ENCODE assay signal across 22 mouse cellular contexts in genomic region chr17:71037188-71037587, GRCm38 (mm10).
"Had no signal": no experiment of that assay in that cellular context is flagged by ENCODE, and none has a peak within 500 bp of the region (broad histone marks: within the 10 kb centered on the region; RNA-seq: fewer than 3 reads in every experiment).

No protein-coding gene starts in this region.

- ATAC-seq: forebrain, embryonic 16.5 days; hindbrain, embryonic 16.5 days; inflammation-experienced regulatory T-cells, adult 6 months; intestine, embryonic 15.5 days; intestine, postnatal 0 days; liver, embryonic 12.5 days had no signal

- DNase-seq: gastrocnemius, postnatal 14 days; heart, adult 18-20 months; heart, postnatal 10 days; kidney, adult 18-20 months; kidney, adult 8-10 months; kidney, postnatal 10 days; kidney, postnatal 36 days had no signal

- H3K36me3 ChIP-seq: hindbrain, embryonic 10.5 days; hindbrain, embryonic 12.5 days; intestine, embryonic 15.5 days; limb, embryonic 13.5 days; limb, embryonic 15.5 days; liver, embryonic 12.5 days had no signal

- H3K4me3 ChIP-seq: heart, embryonic 10.5 days; heart, embryonic 12.5 days; hindbrain, embryonic 10.5 days; hindbrain, embryonic 12.5 days; intestine, embryonic 15.5 days; layer of hippocampus, adult 2 months; left cerebral cortex, adult 2 months; limb, embryonic 13.5 days; limb, embryonic 15.5 days; liver, embryonic 12.5 days had no signal

- H3K27ac ChIP-seq: heart, embryonic 10.5 days; hindbrain, embryonic 10.5 days; hindbrain, embryonic 12.5 days; hindbrain, embryonic 14.5 days; intestine, embryonic 15.5 days; layer of hippocampus, adult 2 months; left cerebral cortex, adult 2 months; limb, embryonic 13.5 days; limb, embryonic 15.5 days; liver, embryonic 12.5 days had no signal

- H3K4me2 ChIP-seq: heart, embryonic 12.5 days; hindbrain, embryonic 12.5 days; hindbrain, embryonic 14.5 days; intestine, embryonic 15.5 days; limb, embryonic 13.5 days; limb, embryonic 15.5 days; liver, embryonic 12.5 days had no signal

- H3K27me3 ChIP-seq: heart, embryonic 12.5 days; hindbrain, embryonic 12.5 days; intestine, embryonic 15.5 days; limb, embryonic 13.5 days; limb, embryonic 15.5 days; liver, embryonic 12.5 days had no signal

- H3K9me3 ChIP-seq: heart, embryonic 10.5 days; heart, embryonic 12.5 days; hindbrain, embryonic 10.5 days; hindbrain, embryonic 12.5 days; intestine, embryonic 15.5 days; limb, embryonic 13.5 days; limb, embryonic 15.5 days; liver, embryonic 12.5 days had no signal

- H3K9ac ChIP-seq: heart, embryonic 12.5 days; hindbrain, embryonic 12.5 days; hindbrain, embryonic 14.5 days; intestine, embryonic 15.5 days; limb, embryonic 13.5 days; limb, embryonic 15.5 days; liver, embryonic 12.5 days had no signal

- H3K4me1 ChIP-seq: intestine, embryonic 15.5 days had no signal
